Mouse (Mus musculus) heart, embryonic 13.5 days (tissue): ENCODE data around the gene Samd4b. TPM values are rescaled to one million over a fixed set of nuclear protein-coding genes. Genes with fewer than 3 reads are reported as not detected.

Experiments used
- ATAC-seq: fragments of 200-750 bp; cut with Nextera tagmentation; 2 replicates; pipeline ENCODE4 v1.8.0; 2017; ENCODE audit warnings: moderate TSS enrichment; ENCODE audit not compliant: insufficient number of reproducible peaks, low FRiP score, low TSS enrichment; ENCODE audit errors: extremely low read depth
- H3K27ac ChIP-seq: fragments of 300-500 bp; sonication (generic); replicated peaks from 2 replicates; pipeline ENCODE4 v1.5.1; 2015; ENCODE audit warnings: moderate library complexity, mild to moderate bottlenecking, inconsistent platforms
- H3K27me3 ChIP-seq: fragments of 300-500 bp; sonication (generic); replicated peaks from 2 replicates; pipeline ENCODE4 v1.6.1; 2015; ENCODE audit warnings: mild to moderate bottlenecking, inconsistent platforms
- H3K36me3 ChIP-seq: fragments of 300-500 bp; sonication (generic); 2 replicates; pipeline ENCODE4 v1.6.1; 2015; ENCODE audit warnings: mild to moderate bottlenecking, inconsistent platforms
- H3K4me1 ChIP-seq: fragments of 300-500 bp; sonication (generic); 2 replicates; pipeline ENCODE4 v1.6.1; 2015; ENCODE audit warnings: inconsistent platforms
- H3K4me2 ChIP-seq: fragments of 300-500 bp; sonication (generic); 2 replicates; pipeline ENCODE4 v1.6.1; 2015; ENCODE audit warnings: inconsistent platforms, mild to moderate bottlenecking, moderate library complexity
- H3K4me3 ChIP-seq: fragments of 300-500 bp; sonication (generic); 2 replicates; pipeline ENCODE4 v1.5.1; 2015; ENCODE audit warnings: moderate library complexity, mild to moderate bottlenecking, inconsistent platforms
- H3K9ac ChIP-seq: fragments of 300-500 bp; sonication (generic); 2 replicates; pipeline ENCODE4 v1.6.1; 2015; ENCODE audit warnings: inconsistent platforms, mild to moderate bottlenecking, moderate library complexity
- H3K9me3 ChIP-seq: fragments of 300-500 bp; sonication (generic); 2 replicates; pipeline ENCODE4 v1.6.1; 2016; ENCODE audit warnings: inconsistent platforms
- WGBS: fragments of 180-500 bp; shearing (Covaris S2); methylation state at CpG from one replicate; pipeline ENCODE4 v1.1.7; 2015; ENCODE audit warnings: mixed read lengths; 5-methylcytosine and 5-hydroxymethylcytosine counted together
- polyA plus RNA-seq: library from polyadenylated mRNA; unstranded; fragments of >200 nt; fragmentation: Nextera tagmentation; extraction: Ambion mirVana; gene quantifications from 2 replicates; pipeline ENCODE4 v1.2.1, GENCODE M21; 2015

Samd4b gene
- polyA plus RNA-seq, 1 experiment from 2014 or later: 23.3 TPM

- no peak for ATAC-seq
- 83% methylated on average over 11 of the region's 11 CpGs for WGBS
- H3K36me3 ChIP-seq: 0 out of 2 replicates have a peak, but pooled peaks cover under 1% of the 10 kb centered on the region
- H3K27ac ChIP-seq: no peak overlapping the region
- H3K9me3 ChIP-seq: no peaks in the 10 kb centered on the region
- no peaks in the 10 kb centered on the region for H3K27me3 ChIP-seq
- H3K4me1 ChIP-seq: peaks cover 93% of the 10 kb centered on the region
- no peak overlapping the region for H3K4me3 ChIP-seq
- H3K4me2 ChIP-seq: no peak overlapping the region
- no peak overlapping the region for H3K9ac ChIP-seq
Measured at GRCm38 (mm10) chr7:28575597-28575996, 22.3 kb downstream of the Samd4b start.

- no peaks in the 10 kb centered on the region for H3K9me3 ChIP-seq
- peaks cover 11% of the 10 kb centered on the region for H3K36me3 ChIP-seq
- ATAC-seq: no peak
- no peak overlapping the region for H3K4me2 ChIP-seq
- H3K27ac ChIP-seq: no peak overlapping the region
- peaks cover 81% of the 10 kb centered on the region for H3K4me1 ChIP-seq
- 89% methylated on average over 3 of the region's 3 CpGs for WGBS
- no peak overlapping the region for H3K4me3 ChIP-seq
- no peaks in the 10 kb centered on the region for H3K27me3 ChIP-seq
- no peak overlapping the region for H3K9ac ChIP-seq
Measured at GRCm38 (mm10) chr7:28573236-28573635, 24.7 kb downstream of the Samd4b start.

- H3K9me3 ChIP-seq: no peaks in the 10 kb centered on the region
- peaks cover 16% of the 10 kb centered on the region for H3K36me3 ChIP-seq
- H3K4me2 ChIP-seq: no peak overlapping the region
- H3K9ac ChIP-seq: 0 out of 2 replicates have a peak overlapping the region, but pooled peaks have one; percentile 15
- H3K4me1 ChIP-seq: peaks cover 76% of the 10 kb centered on the region
- H3K4me3 ChIP-seq: no peak overlapping the region
- no peak for ATAC-seq
- 78% methylated on average over 5 of the region's 5 CpGs for WGBS
- no peak overlapping the region for H3K27ac ChIP-seq
- H3K27me3 ChIP-seq: no peaks in the 10 kb centered on the region
Measured at GRCm38 (mm10) chr7:28572689-28573088, 25.3 kb downstream of the Samd4b start.

GRCm38 (mm10) chr7:28570982-28571682 is 26.8 kb downstream of the Samd4b start:
- Histone ChIP-seq H3K9me3 (no peaks in the 10 kb centered on the region), H3K36me3 (peaks cover 31% of the 10 kb centered on the region), H3K27ac (peak overlapping the region; percentile 30), H3K9ac (peak overlapping the region; percentile 58), H3K27me3 (no peaks in the 10 kb centered on the region), H3K4me1 (peaks cover 60% of the 10 kb centered on the region), H3K4me2 (no peak overlapping the region), H3K4me3 (no peak overlapping the region)
- ATAC-seq: no peak
- WGBS: 38% methylated on average over 5 of the region's 5 CpGs

GRCm38 (mm10) chr7:28570291-28570981 is 27.5 kb downstream of the Samd4b start:
- 55% methylated on average over 12 of the region's 12 CpGs for WGBS
- Histone ChIP-seq H3K4me1 (peaks cover 54% of the 10 kb centered on the region), H3K27ac (peak overlapping the region; percentile 30), H3K9me3 (no peaks in the 10 kb centered on the region), H3K4me3 (no peak overlapping the region), H3K36me3 (peaks cover 38% of the 10 kb centered on the region), H3K27me3 (no peaks in the 10 kb centered on the region), H3K9ac (peak overlapping the region; percentile 58), H3K4me2 (no peak overlapping the region)
- ATAC-seq: no peak

- no peak for ATAC-seq
- Histone ChIP-seq H3K36me3 (peaks cover 60% of the 10 kb centered on the region), H3K27me3 (no peaks in the 10 kb centered on the region), H3K4me1 (peaks cover 38% of the 10 kb centered on the region), H3K4me2 (no peak overlapping the region), H3K27ac (no peak overlapping the region), H3K9ac (no peak overlapping the region; the same call in 1 of the 2 replicates), H3K9me3 (no peaks in the 10 kb centered on the region), H3K4me3 (no peak overlapping the region)
Measured at GRCm38 (mm10) chr7:28568253-28568652, 29.7 kb downstream of the Samd4b start.

- H3K4me3 ChIP-seq: no peak overlapping the region
- no peaks in the 10 kb centered on the region for H3K9me3 ChIP-seq
- peaks cover 67% of the 10 kb centered on the region for H3K36me3 ChIP-seq
- no peak overlapping the region for H3K27ac ChIP-seq
- 72% methylated on average over 4 of the region's 4 CpGs for WGBS
- no peaks in the 10 kb centered on the region for H3K27me3 ChIP-seq
- ATAC-seq: no peak
- H3K4me1 ChIP-seq: peaks cover 31% of the 10 kb centered on the region
- H3K9ac ChIP-seq: no peak overlapping the region
- H3K4me2 ChIP-seq: no peak overlapping the region
Measured at GRCm38 (mm10) chr7:28567539-28567938, 30.4 kb downstream of the Samd4b start.

GRCm38 (mm10) chr7:28565407-28565806 is 32.5 kb downstream of the Samd4b start:
- no peak overlapping the region for H3K4me3 ChIP-seq
- no peak overlapping the region for H3K4me2 ChIP-seq
- no peak overlapping the region for H3K27ac ChIP-seq
- no peak overlapping the region for H3K9ac ChIP-seq
- 77% methylated on average over 5 of the region's 5 CpGs for WGBS
- H3K4me1 ChIP-seq: peaks cover 10% of the 10 kb centered on the region
- H3K9me3 ChIP-seq: no peaks in the 10 kb centered on the region
- H3K27me3 ChIP-seq: no peaks in the 10 kb centered on the region
- ATAC-seq: no peak
- H3K36me3 ChIP-seq: peaks cover 89% of the 10 kb centered on the region

- Histone ChIP-seq H3K9me3 (no peaks in the 10 kb centered on the region), H3K4me1 (peaks cover 11% of the 10 kb centered on the region), H3K9ac (no peak overlapping the region), H3K4me3 (no peak overlapping the region), H3K36me3 (peaks cover 97% of the 10 kb centered on the region), H3K4me2 (no peak overlapping the region), H3K27me3 (no peaks in the 10 kb centered on the region), H3K27ac (no peak overlapping the region)
- ATAC-seq: no peak
- WGBS: 92% methylated on average over 13 of the region's 13 CpGs
Measured at GRCm38 (mm10) chr7:28562951-28563350, 35.0 kb downstream of the Samd4b start.

- Histone ChIP-seq H3K9ac (no peak overlapping the region), H3K36me3 (peaks cover 91% of the 10 kb centered on the region), H3K4me3 (no peak overlapping the region), H3K27ac (no peak overlapping the region), H3K4me2 (no peak overlapping the region), H3K9me3 (no peaks in the 10 kb centered on the region), H3K4me1 (peaks cover 17% of the 10 kb centered on the region), H3K27me3 (no peaks in the 10 kb centered on the region)
- WGBS: 86% methylated on average over 13 of the region's 13 CpGs
- no peak for ATAC-seq
Measured at GRCm38 (mm10) chr7:28562371-28562770, 35.6 kb downstream of the Samd4b start.

- H3K27me3 ChIP-seq: no peaks in the 10 kb centered on the region
- peaks cover 21% of the 10 kb centered on the region for H3K4me1 ChIP-seq
- no peak for ATAC-seq
- 81% methylated on average over 11 of the region's 11 CpGs for WGBS
- H3K4me3 ChIP-seq: no peak overlapping the region
- no peak overlapping the region for H3K9ac ChIP-seq
- H3K36me3 ChIP-seq: peaks cover 87% of the 10 kb centered on the region
- no peak overlapping the region for H3K27ac ChIP-seq
- no peaks in the 10 kb centered on the region for H3K9me3 ChIP-seq
- H3K4me2 ChIP-seq: no peak overlapping the region
Measured at GRCm38 (mm10) chr7:28561967-28562366, 36.0 kb downstream of the Samd4b start.

GRCm38 (mm10) chr7:28560856-28561255 is 37.1 kb downstream of the Samd4b start:
- Histone ChIP-seq H3K36me3 (peaks cover 76% of the 10 kb centered on the region), H3K27ac (no peak overlapping the region), H3K4me1 (peaks cover 27% of the 10 kb centered on the region), H3K9me3 (no peaks in the 10 kb centered on the region), H3K4me2 (no peak overlapping the region), H3K27me3 (no peaks in the 10 kb centered on the region), H3K9ac (no peak overlapping the region), H3K4me3 (no peak overlapping the region)
- 89% methylated on average over 10 of the region's 10 CpGs for WGBS
- no peak for ATAC-seq
